Mouse (Mus musculus) midbrain, embryonic 12.5 days (tissue): Measurements from ENCODE around the gene Nat8f5. TPM values are rescaled to one million over a fixed set of nuclear protein-coding genes. Genes with fewer than 3 reads are reported as not detected.
"Not testable (repeated sequence)": the region's sequence is repeated elsewhere in the genome, so short reads cannot be mapped to it uniquely, and the experiment has no call there.

Experiments
- ATAC-seq: fragments of 200-750 bp; cut with Nextera tagmentation; 2 replicates; pipeline ENCODE4 v1.8.0; 2017; ENCODE audit warnings: low read depth, moderate TSS enrichment, moderate library complexity; ENCODE audit not compliant: low FRiP score
- H3K27ac ChIP-seq: fragments of 300-500 bp; sonication (generic); replicated peaks from 2 replicates; pipeline ENCODE4 v1.5.1; 2016; ENCODE audit warnings: mild to moderate bottlenecking
- H3K27me3 ChIP-seq: fragments of 300-500 bp; sonication (generic); 2 replicates; pipeline ENCODE4 v1.6.1; 2016; ENCODE audit warnings: mild to moderate bottlenecking
- H3K36me3 ChIP-seq: fragments of 300-500 bp; sonication (generic); 2 replicates; pipeline ENCODE4 v1.6.1; 2016
- H3K4me1 ChIP-seq: fragments of 300-500 bp; sonication (generic); 2 replicates; pipeline ENCODE4 v1.6.1; 2016
- H3K4me2 ChIP-seq: fragments of 300-500 bp; sonication (generic); replicated peaks from 2 replicates; pipeline ENCODE4 v1.6.1; 2016; ENCODE audit warnings: mild to moderate bottlenecking, moderate library complexity
- H3K4me3 ChIP-seq: fragments of 300-500 bp; sonication (generic); 2 replicates; pipeline ENCODE4 v1.5.1; 2016; ENCODE audit warnings: mild to moderate bottlenecking
- H3K9ac ChIP-seq: fragments of 300-500 bp; sonication (generic); replicated peaks from 2 replicates; pipeline ENCODE4 v1.6.1; 2016; ENCODE audit warnings: mild to moderate bottlenecking, moderate library complexity
- H3K9me3 ChIP-seq: fragments of 300-500 bp; sonication (generic); 2 replicates; pipeline ENCODE4 v1.6.1; 2016; ENCODE audit warnings: mild to moderate bottlenecking
- WGBS: fragments of 180-500 bp; shearing (Covaris S2); methylation state at CpG from one replicate; pipeline ENCODE4 v1.1.7; 2016; 5-methylcytosine and 5-hydroxymethylcytosine counted together
- polyA plus RNA-seq: library from polyadenylated mRNA; unstranded; fragments of >200 nt; fragmentation: Nextera tagmentation; extraction: Ambion mirVana; gene quantifications from 2 replicates; pipeline ENCODE4 v1.2.1, GENCODE M21; 2016

Nat8f5 gene
- polyA plus RNA-seq, 1 experiment from 2014 or later, result not detected

DNA sequence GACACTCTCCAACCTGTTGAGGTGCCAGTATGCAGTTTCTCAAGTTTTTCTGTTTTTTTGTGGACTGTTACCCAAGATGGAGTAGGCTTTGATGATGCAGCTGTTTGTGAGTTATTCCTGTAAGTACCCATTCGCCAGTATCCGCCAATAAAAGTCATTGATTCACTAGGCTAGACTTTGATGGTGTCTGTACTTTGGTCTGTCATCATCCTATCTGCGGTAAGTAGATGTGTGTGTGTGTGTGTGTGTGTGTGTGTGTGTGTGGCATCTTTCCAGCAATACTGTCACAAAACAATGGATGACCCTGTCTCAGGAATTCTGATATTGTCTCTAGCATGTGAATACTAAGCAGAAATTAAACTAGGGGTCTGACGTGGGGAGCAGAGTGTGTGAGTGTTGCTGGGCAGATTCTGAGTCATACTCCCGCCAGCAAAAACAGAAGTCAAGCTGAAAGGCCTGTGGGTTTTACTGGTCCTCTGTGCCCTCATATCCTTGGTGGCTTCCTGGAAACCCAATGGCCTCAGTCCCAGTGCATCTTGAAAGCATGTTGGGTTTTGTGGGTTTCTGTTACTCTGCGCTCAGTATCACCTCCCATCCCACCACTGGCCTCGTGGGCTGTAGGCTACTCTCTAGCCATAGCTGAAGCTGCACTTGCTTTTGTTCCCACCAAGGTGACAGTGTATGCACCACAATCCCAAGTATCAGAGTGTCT, 30.4 kb upstream of the Nat8f5 start:
- WGBS, result 88% methylated on average over 7 of the region's 7 CpGs
- no peak overlapping the region for H3K4me2 ChIP-seq
- H3K27ac ChIP-seq, result no peak overlapping the region
- no peaks in the 10 kb centered on the region for H3K9me3 ChIP-seq
- ATAC-seq, result no peak
- H3K4me3 ChIP-seq, result no peak overlapping the region
- peaks cover 4% of the 10 kb centered on the region for H3K4me1 ChIP-seq
- H3K9ac ChIP-seq, result no peak overlapping the region
- H3K27me3 ChIP-seq, result no peaks in the 10 kb centered on the region
- H3K36me3 ChIP-seq, result no peaks in the 10 kb centered on the region

DNA sequence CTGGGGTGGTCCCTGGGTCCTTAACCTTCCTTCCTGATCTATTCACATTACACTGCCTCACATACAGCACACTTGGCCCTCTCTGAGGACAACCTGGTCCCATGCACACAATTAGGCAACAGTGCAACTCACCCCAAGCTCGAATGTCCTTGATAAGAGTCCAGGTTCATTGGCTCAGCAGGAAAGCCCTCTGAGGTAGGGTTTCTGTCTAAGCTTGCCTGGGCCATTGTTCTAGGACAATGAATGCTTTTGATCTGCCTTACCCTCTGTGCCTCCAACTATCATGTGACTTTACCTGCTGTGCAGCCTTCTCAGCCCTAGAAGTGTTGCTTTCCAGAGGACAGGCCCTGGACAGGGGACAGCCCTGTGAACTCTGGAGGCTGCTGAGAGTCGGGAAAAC, 28.5 kb upstream of the Nat8f5 start:
- no peak overlapping the region for H3K4me2 ChIP-seq
- no peaks in the 10 kb centered on the region for H3K27me3 ChIP-seq
- WGBS, result 22% methylated on average over 2 of the region's 2 CpGs
- H3K4me1 ChIP-seq, result peaks cover 4% of the 10 kb centered on the region
- H3K27ac ChIP-seq, result no peak overlapping the region
- ATAC-seq, result no peak
- no peak overlapping the region for H3K4me3 ChIP-seq
- no peaks in the 10 kb centered on the region for H3K9me3 ChIP-seq
- no peak overlapping the region for H3K9ac ChIP-seq
- no peaks in the 10 kb centered on the region for H3K36me3 ChIP-seq

DNA sequence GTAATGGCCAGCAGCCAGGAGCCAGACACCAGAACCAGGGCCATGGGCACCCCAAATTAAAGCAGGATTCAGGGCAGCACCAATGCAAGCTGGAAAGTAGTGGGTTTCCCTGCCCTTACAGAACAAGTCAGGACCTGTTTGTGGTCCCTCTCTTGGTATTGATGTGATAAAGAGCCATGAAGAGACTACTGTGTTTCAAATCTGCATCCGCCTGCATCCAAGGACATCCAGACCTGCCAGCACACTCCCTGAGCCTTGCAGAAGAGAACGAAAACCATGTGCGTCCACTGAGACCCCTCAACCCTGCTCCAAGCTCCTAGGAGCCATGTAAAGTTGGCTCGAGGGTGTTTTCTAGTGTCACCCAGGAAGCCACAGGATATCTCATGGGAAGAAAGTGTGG, 27.4 kb upstream of the Nat8f5 start:
- no peak for ATAC-seq
- Histone ChIP-seq H3K4me1 (peaks cover 4% of the 10 kb centered on the region), H3K4me3 (no peak overlapping the region), H3K4me2 (no peak overlapping the region), H3K36me3 (no peaks in the 10 kb centered on the region), H3K9me3 (no peaks in the 10 kb centered on the region), H3K9ac (no peak overlapping the region), H3K27ac (no peak overlapping the region), H3K27me3 (no peaks in the 10 kb centered on the region)
- 87% methylated on average over 4 of the region's 4 CpGs for WGBS

DNA sequence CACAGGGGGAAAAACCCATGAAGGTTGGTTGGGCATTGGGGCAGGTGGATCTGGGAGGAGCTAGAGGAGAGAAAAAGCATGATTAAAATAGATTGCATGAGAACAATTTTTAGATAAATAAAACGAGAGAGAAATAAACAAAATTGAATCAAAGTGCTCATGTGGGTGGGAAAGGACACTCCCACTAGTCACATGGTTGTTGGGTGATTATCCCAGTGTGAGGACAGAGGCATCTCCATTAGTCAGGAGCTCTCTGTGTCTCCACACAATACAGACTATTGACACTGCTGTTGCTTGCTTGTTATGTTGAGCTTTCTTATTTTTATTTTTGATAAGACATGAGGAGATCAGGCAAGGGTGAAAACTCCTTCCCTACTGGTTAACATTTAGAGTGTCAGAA, 26.1 kb upstream of the Nat8f5 start:
- Histone ChIP-seq H3K36me3 (no peaks in the 10 kb centered on the region), H3K4me3 (no peak overlapping the region), H3K9me3 (no peaks in the 10 kb centered on the region), H3K4me1 (peaks cover 4% of the 10 kb centered on the region), H3K27ac (no peak overlapping the region), H3K27me3 (no peaks in the 10 kb centered on the region), H3K4me2 (no peak overlapping the region), H3K9ac (no peak overlapping the region)
- 48% methylated on average over 1 of the region's 1 CpGs for WGBS
- ATAC-seq, result no peak

DNA sequence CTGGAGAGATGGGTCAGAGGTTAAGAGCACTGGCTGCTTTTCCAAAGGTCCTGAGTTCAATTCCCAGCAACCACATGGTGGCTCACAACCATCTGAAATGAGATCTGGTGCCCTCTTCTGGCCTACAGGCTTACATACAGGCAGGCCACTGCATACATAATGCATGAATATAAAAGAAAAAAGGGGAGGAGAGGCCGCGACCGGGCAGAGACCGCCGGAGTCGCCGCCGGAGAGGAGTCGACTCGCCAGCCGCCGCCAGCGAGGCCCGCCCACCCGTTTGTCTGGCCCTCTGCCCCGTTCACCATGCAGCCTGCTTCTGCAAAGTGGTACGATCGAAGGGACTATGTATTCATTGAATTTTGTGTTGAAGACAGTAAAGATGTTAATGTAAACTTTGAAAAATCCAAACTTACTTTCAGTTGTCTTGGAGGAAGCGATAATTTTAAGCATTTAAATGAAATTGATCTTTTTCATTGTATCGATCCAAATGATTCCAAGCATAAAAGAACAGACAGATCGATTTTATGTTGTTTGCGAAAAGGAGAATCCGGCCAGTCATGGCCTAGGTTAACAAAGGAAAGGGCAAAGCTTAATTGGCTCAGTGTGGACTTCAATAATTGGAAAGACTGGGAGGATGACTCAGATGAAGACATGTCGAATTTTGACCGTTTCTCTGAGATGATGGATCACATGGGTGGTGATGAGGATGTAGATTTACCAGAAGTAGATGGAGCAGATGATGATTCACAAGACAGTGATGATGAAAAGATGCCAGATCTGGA, 23.1 kb upstream of the Nat8f5 start:
- not testable (repeated sequence) for H3K36me3 ChIP-seq, H3K27ac ChIP-seq, ATAC-seq, H3K4me3 ChIP-seq, H3K4me2 ChIP-seq, H3K9me3 ChIP-seq, H3K9ac ChIP-seq, H3K4me1 ChIP-seq, H3K27me3 ChIP-seq
- WGBS, result 68% methylated on average over 25 of the region's 25 CpGs

DNA sequence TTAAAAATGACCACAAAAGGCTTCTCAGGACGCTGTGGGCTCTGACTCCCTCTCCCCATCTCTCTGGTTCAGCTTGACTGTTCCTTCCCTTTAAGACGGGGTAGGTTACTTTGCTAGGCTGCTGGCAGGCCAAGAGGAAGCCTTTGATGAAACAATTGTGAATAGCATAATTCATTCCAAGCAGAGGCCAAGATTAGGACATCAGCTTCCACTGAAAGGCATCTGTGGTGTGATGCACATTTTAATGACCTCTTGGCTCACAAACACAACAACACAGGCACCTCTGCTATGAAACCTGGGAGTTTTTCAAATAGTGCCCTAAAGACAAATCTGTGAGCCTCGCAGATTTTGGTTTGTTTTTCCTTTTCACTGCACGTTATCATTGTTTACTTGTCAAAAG, 19.2 kb upstream of the Nat8f5 start:
- Histone ChIP-seq H3K27ac (no peak overlapping the region), H3K36me3 (no peaks in the 10 kb centered on the region)

GRCm38 (mm10) chr6:85838674-85839073, 17.9 kb upstream of the Nat8f5 start:
- 48% methylated on average over 8 of the region's 8 CpGs for WGBS
- Histone ChIP-seq H3K4me1 (peaks cover 7% of the 10 kb centered on the region; the same call in 1 of the 2 replicates), H3K27me3 (no peaks in the 10 kb centered on the region), H3K4me3 (no peak overlapping the region), H3K4me2 (no peak overlapping the region), H3K9me3 (no peaks in the 10 kb centered on the region), H3K27ac (no peak overlapping the region), H3K36me3 (no peaks in the 10 kb centered on the region), H3K9ac (no peak overlapping the region)
- ATAC-seq, result no peak

More for the DNA sequence above, 19.2 kb upstream of the Nat8f5 start:
- no peak overlapping the region for H3K4me3 ChIP-seq
- no peaks in the 10 kb centered on the region for H3K27me3 ChIP-seq
- no peaks in the 10 kb centered on the region for H3K9me3 ChIP-seq
- WGBS, result 42% methylated on average over 4 of the region's 4 CpGs
- H3K4me2 ChIP-seq, result no peak overlapping the region
- H3K9ac ChIP-seq, result no peak overlapping the region
- no peak for ATAC-seq
- peaks cover 7% of the 10 kb centered on the region; the same call in 1 of the 2 replicates for H3K4me1 ChIP-seq

- not testable (repeated sequence) for H3K4me3 ChIP-seq, H3K9me3 ChIP-seq, ATAC-seq, H3K36me3 ChIP-seq, H3K9ac ChIP-seq, H3K4me1 ChIP-seq, H3K27ac ChIP-seq, H3K27me3 ChIP-seq
- 0 out of 2 replicates have a peak overlapping the region, but pooled peaks have one; percentile 7 for H3K4me2 ChIP-seq
- WGBS, result 12% methylated on average over 9 of the region's 12 CpGs
Measured at GRCm38 (mm10) chr6:85837307-85837706, 16.5 kb upstream of the Nat8f5 start.

DNA sequence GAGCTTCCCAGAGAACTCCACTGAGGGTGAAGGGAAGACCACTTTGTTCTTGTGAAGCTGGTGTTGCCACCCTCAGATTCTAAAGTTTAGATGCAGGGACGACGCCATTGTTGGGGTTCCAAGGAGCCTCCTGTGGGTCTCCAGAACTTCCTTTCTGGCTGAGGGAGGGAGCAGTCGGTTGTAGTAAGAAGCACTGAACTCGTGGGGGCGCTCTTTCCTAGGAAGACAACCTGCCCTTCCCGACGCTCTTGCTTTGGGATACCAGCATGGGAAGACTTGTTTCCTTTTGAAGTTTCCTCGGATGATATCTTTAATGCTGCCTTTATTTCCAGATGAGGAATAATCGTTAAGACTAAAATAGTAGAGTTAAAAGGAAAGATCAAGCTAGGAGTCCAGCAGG, 16.1 kb upstream of the Nat8f5 start:
- not testable (repeated sequence) for H3K36me3 ChIP-seq, H3K27me3 ChIP-seq, H3K4me3 ChIP-seq, H3K9me3 ChIP-seq, H3K27ac ChIP-seq, H3K4me1 ChIP-seq, H3K9ac ChIP-seq, H3K4me2 ChIP-seq, ATAC-seq
- 12% methylated on average over 9 of the region's 9 CpGs for WGBS

GRCm38 (mm10) chr6:85836098-85836497, 15.3 kb upstream of the Nat8f5 start:
- not testable (repeated sequence) for ATAC-seq, H3K36me3 ChIP-seq, H3K9ac ChIP-seq, H3K4me2 ChIP-seq, H3K4me3 ChIP-seq, H3K4me1 ChIP-seq, H3K27ac ChIP-seq, H3K27me3 ChIP-seq, H3K9me3 ChIP-seq
- 87% methylated on average over 5 of the region's 5 CpGs for WGBS

DNA sequence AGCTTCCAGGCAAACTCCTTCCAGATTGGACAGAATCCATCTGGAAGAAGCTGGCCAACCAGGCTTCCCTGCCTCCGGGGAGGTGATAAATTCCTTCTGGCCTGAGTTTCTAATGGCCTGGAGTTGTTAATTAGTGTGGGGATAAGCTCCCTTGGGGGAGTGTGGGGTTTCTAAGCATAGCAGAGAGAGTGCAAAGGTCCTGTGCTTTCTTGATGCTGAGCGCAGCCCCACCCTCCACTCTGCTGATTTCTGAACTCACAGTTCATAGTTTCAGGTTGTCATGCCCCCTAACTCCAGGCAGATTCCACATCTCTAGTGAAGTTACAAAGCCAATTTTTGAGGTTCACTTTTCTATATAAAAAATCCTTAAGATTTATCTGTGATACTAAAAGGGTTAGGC, 14.3 kb upstream of the Nat8f5 start:
- not testable (repeated sequence) for H3K9me3 ChIP-seq, H3K27ac ChIP-seq, H3K36me3 ChIP-seq, H3K4me2 ChIP-seq, ATAC-seq, H3K4me3 ChIP-seq, H3K4me1 ChIP-seq, H3K27me3 ChIP-seq, H3K9ac ChIP-seq
- 83% methylated on average over 1 of the region's 2 CpGs for WGBS

GRCm38 (mm10) chr6:85834504-85835100, 13.8 kb upstream of the Nat8f5 start:
- not testable (repeated sequence) for H3K27ac ChIP-seq, H3K9ac ChIP-seq, H3K27me3 ChIP-seq, H3K9me3 ChIP-seq, H3K4me1 ChIP-seq, H3K4me2 ChIP-seq, ATAC-seq, H3K4me3 ChIP-seq, H3K36me3 ChIP-seq
